Mouse (Mus musculus): ENCODE data around the gene Taar8c.

Taar8c gene

DNA sequence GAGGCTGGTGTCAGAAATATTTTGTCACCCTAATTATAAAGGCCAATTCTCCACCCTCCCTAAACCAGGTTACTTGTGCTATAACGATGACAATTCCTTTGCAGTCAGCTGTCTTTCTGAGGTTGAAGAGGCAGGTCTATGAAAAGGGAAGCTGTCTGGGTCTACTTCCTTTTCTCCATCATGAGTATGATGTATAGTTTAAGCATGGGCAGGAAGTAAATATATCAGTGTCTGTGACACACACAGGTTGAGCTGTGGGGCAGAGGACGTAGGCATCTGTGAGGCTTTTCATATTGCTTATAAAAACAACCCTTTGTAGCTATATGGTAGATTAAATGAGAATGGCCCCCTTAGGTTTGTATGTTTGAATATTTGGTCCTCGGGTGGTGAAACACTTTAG is 42.7 kb downstream of the Taar8c start:
- no peak for DNase-seq

- no peak for DNase-seq
These were observed 49.7 kb downstream of the Taar8c start for GRCm38 (mm10) chr10:24052039-24052438.

Measured in cerebellum, adult 9-10 months (tissue).